ENCODE assay signal across 15 mouse cellular contexts in the genomic region with DNA sequence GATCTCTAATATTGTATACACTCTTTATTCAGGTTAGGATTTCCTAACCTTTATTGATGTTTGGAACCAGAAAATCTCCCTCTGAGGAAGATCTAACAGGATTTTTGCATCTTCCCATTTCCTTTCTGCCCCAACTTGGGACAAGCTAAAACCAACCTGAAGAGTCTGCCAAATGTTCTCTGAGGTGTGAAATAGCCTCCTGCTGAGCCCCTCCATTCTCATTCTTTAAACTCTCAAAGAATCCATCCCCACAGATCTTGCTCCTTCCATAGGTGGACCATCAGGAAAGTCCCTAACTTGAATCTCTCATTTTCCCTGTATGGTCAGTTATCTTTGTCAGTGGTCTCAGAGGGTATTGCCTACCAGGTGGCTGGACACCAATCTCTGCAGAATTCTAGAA. TPM values are rescaled to one million over a fixed set of nuclear protein-coding genes. Genes with fewer than 3 reads are reported as not detected.
A peak's percentile ranks its signal among the peaks of the same experiment; 100 is the strongest.
DNase-seq lines count a peak whose midpoint lies in the region.
"Had no signal": no experiment of that assay in that cellular context is flagged by ENCODE, and none has a peak within 500 bp of the region (broad histone marks: within the 10 kb centered on the region; RNA-seq: fewer than 3 reads in every experiment).

No protein-coding gene starts in this region.

- DNase-seq in Muller cell, postnatal 12 days (ENCODE audit: inconsistent ontology term) = peak; percentile 47
- DNase-seq in cerebellum, adult 11 months = peak; percentile 42
- peak; percentile 53 for DNase-seq in cerebellum, adult 8-10 months
- peak; percentile 50 to 72 for DNase-seq in cerebellum, postnatal 14 days
- no peak for DNase-seq in thymus, postnatal 0 days (ENCODE audit: low spot score)
- no peak for DNase-seq in thymus, postnatal 4 days
- DNase-seq in T-cell, adult 2 months (ENCODE audit: low spot score) = no peak
- DNase-seq: adrenal gland, postnatal 10 days; forebrain, postnatal 0 days; gastrocnemius, adult 2 months; gastrocnemius, postnatal 25 days; heart, adult 18-20 months; heart, postnatal 14 days; kidney, adult 11 months; kidney, adult 9 months had no signal

RNA-seq across cellular contexts. Expression of a gene that starts 20.0 kb away (rescaled TPM):
- 0.08 and 0.10 TPM in 2 replicates for polyA plus RNA-seq in thymus, postnatal 0 days (2015; fragmentation: Nextera tagmentation; extraction: Ambion mirVana)

Comparison
In these comparisons a context has a peak if more than half of its experiments do, and no peak if none do; other contexts are left out.
1. DNase-seq: peak in Muller cell, postnatal 12 days (single experiment), cerebellum, adult 11 months (single experiment), cerebellum, adult 8-10 months (single experiment) and cerebellum, postnatal 14 days (2 of 2); none in thymus, postnatal 0 days (single experiment), thymus, postnatal 4 days (single experiment) and T-cell, adult 2 months (single experiment).